Mouse (Mus musculus) thymus, adult 2 months (tissue): ENCODE data around the gene Jund.

Experiments
- CTCF ChIP-seq: fragments of 200-500 bp; IDR thresholded peaks from 2 replicates; pipeline ENCODE4 v1.5.1; 2012; ENCODE audit warnings: mild to moderate bottlenecking, control low read depth, low read length, moderate library complexity, borderline replicate concordance; ENCODE audit not compliant: control insufficient read depth, poor library complexity, insufficient read depth; ENCODE audit errors: extremely low read depth
- POLR2A ChIP-seq: fragments of 200-500 bp; IDR thresholded peaks from 2 replicates; pipeline ENCODE4 v1.6.1; 2012; ENCODE audit warnings: mild to moderate bottlenecking, low read length, control low read depth, moderate library complexity; ENCODE audit not compliant: control insufficient read depth, poor library complexity, insufficient read depth; ENCODE audit errors: extremely low read depth

- TF ChIP-seq POLR2A = no peak
- TF ChIP-seq CTCF = no peak
These were observed 24.6 kb upstream of the Jund start for GRCm38 (mm10) chr8:70674109-70674508.
